Mouse (Mus musculus) telencephalon, adult 2 months (tissue): ENCODE results near the gene Fam25c.
A peak's percentile ranks its signal among the peaks of the same experiment; 100 is the strongest.
"Not testable (repeated sequence)": the region's sequence is repeated elsewhere in the genome, so short reads cannot be mapped to it uniquely, and the experiment has no call there.

ENCODE experiments used
- DNase-seq: peaks from one replicate; pipeline ENCODE4 v3.0.0-alpha.2; 2011; ENCODE audit warnings: low read depth, low spot score

Fam25c gene

DNA sequence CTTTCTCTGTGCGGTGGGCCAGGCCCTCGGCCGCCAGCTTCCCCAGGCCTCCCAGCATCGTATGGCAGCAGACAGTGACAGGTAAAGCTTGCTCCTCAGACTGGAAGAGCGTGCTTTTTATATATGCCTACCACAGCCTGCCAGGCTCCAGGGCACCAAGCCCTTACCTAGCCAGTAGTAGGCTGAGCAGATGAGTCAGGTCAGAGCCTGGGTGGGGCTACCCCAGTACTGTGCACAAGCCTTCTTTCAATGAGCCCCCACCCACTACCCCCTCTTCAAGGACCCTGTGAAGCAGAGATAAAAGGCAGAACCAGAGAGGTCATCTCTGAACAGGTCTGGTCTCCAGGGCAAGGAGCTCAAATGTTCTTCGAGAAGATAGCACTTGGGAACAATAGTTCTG is at the start of gene Fam25c:
Gene Fam25c (minus strand): TSS at position 133 of the 400 bp plus-strand sequence.
- DNase-seq, result no peak

DNA sequence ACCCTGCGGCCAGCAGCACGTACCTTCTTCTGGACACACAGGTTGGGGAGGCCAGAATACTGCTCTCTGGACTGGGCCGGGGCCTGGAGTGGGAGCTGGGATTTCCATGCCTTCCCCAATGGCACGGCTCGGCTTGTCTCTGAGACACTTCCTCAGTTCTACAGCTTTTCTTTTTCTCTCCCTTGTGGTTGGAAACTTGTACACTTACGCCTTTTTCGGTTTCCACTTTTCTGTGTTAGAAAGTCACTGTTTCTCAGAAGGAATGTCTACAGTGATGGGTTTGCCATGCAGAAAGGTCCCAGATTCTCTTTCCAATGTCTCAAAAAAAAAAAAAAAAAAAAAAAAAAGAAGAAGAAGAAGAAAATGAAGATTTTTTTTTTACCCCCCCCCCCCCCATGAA is 48.2 kb upstream of the Fam25c start:
- DNase-seq, result no peak

DNA sequence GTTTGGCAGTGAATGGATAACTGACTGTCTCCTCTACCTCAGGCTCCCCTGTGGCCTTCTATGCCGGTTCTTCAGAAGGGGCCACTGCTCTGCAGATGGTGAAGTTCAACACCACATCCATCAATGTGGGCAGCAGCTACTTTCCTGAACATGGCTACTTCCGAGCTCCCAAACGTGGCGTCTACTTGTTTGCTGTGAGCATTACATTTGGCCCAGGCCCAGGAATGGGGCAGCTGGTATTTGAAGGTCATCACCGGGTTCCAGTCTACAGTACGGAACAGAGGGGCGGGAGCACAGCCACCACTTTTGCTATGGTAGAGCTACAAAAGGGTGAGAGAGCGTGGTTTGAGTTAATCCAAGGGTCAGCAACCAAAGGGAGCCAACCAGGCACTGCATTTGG is 47.6 kb upstream of the Fam25c start:
- no peak for DNase-seq

DNA sequence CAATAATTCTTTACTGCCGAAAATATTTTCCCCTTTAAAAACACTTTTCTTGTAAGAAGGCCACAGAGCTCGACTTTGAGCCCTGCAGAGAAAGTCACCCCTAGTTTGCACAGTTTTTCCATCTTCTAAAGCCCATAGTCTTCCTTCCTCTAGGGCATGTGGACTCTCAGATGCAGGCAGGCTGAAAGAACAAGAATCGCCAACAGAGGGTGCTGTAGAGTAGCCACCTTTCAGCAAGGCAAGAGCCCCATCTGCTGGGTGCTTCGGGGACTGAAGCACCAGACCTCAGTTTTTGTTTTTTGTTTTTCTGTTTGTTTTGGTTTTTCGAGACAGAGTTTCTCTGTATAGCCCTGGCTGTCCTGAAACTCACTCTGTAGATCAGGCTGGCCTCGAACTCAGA is 45.9 kb upstream of the Fam25c start:
- peak; percentile 21 for DNase-seq

DNA sequence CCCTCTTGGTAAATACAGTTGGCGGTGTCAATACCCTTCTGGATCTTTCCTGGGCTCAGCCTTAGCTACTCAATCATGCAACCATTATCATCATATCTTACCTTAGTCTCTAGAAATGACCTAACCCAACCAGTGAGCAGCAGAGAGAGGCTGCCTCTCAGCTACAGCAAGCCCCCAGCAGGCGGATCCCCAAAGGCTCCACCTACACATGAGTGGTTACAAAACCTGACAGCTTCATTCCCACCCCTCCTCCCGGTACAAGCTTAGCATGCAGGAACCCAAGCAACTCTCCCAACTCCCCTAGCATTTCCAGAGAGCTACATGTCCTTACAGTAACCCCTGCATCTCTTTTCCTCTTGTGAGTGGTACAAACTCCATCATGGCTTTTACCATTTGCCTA is 44.8 kb upstream of the Fam25c start:
- DNase-seq, result no peak

DNA sequence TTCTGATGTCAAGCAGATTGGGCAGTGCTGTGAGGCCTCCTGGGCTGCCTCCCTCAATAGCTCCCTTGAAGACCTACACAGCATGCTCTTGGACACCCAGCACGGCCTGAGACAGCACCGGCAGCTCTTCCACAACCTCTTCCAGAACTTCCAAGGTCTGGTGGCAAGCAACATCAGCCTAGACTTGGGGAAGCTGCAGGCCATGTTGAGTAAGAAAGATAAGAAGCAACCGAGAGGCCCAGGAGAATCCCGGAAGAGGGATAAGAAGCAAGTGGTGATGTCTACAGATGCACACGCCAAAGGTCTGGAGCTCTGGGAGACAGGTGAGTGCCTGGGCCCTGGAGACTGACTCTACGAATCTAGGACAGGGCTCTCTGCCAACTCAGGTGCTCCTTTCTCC is 44.1 kb upstream of the Fam25c start:
- DNase-seq, result no peak

DNA sequence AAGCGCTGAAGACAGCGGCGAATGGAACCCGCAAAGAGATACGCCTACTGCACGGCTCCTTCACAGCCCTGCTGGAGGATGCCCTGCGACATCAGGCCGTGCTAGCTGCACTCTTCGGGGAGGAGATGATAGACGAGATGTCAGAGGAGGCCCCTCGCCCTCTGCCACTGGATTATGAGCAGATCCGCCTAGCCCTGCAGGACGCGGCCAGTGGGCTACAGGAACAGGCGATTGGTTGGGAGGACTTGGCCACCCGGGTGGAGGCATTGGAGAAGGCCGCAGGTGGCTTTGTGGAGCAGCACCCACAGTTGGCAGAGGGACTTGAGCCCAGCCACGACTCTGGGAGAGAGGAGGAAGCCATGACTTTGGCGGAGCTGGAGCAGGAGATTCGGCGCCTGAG is 43.7 kb upstream of the Fam25c start:
- no peak for DNase-seq

DNA sequence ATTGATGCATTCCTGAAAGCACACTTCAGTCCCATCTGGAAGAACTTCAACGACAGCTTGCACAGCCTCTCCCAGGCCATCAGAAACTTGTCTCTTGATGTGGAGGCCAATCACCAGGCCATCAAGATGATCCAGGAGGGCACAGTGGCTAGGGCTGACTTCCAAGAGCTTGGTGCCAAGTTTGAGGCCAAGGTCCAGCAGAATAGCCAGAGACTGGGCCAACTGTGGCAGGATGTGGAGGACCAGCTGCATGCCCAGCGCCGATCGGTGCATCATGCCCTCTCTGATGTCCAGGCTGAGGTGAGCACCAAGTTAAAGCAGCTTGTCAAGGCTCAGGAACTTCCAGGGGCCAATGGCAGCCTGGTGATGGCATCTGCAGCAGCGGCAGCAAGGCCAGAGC is 42.6 kb upstream of the Fam25c start:
- no peak for DNase-seq

DNA sequence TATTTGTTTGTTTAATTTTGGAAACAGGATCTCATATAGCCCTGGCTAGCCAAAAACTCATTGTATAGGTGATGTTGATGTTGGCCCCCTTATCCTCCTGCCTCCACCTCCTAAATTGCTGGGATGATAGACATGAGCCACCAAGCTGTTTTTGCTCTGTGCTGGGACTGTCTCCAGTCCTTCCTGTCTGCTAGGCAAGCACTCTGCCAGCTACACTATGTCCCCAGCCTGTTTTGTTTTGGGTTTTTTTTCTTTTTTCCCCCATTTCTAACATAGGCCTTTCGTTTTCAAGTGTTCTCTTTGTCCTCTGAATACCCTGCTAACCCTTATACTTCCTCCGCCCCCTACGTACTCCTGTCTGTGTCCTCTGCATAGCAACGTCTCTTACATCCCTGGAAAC is 38.1 kb upstream of the Fam25c start:
- DNase-seq, result no peak

DNA sequence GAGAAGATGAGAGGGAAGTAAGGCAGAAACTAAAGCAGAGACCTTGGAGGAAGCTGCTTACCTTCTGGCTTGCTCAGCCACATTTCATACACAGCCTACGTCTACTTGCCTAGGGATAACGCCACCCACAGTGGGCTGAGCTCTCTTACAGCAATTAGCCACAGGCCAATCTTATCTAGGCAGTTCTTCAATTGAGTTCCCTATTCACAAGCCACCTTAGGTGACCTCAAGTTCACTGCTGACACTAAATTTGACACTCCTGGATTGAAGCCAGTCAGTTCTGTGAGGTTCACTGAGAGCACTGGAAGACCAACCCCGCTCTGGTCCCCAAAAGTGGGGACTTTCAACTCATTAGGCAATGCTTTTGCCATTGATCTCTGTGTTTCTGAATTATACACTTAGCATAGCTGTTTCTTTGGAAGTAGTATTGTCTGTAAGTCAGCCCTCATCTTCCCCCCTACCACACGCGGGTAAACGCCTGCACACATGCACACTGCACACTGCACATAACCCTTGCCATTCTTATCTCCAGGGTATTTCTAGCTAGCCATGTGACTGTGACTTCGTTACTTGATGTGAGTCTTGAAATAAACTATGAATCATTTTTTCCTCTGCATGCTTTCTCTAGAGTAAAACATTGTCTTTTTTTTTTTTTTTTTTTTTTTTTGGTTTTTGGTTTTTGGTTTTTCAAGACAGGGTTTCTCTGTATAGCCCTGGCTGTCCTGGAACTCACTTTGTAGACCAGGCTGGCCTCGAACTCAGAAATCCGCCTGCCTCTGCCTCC is 27.9 kb upstream of the Fam25c start:
- no peak for DNase-seq

DNA sequence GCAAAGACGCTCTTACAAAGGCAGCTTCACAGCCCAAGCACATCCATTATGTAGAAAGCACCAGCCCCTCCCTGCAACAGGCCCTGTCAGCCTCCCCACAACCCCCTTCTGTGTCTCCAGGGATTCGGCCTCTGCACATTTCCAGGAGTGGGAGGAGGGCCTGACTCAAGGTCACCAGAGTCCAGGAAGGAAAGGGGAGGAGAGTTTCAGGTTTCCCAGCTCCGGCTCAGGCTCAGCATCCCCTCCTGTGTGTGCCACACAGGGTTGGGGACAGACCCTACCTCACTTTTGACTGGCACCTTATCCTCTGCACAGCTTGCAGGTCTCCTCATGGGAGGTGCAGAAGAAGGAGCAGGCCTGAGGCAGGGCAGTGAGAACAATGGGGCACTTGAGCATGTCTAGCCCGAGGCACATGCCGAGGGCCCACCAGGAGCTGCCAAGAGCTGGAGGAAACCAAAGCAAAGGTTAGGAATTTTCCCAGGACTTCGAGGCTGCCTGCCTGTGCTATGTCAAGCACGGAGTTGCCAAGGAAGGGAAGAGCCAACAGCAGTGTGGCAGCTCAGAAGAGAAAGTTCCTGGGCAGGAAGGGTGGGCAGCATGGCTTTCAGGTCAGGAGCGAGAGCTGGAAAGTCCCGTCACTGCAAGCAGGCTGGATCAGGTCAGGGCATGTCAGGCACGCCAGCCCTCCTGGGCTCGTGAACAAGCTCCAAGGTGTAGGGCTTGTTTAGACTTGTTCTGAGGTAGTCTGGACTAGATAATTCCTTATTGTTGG is 23.5 kb upstream of the Fam25c start:
- DNase-seq, result no peak

DNA sequence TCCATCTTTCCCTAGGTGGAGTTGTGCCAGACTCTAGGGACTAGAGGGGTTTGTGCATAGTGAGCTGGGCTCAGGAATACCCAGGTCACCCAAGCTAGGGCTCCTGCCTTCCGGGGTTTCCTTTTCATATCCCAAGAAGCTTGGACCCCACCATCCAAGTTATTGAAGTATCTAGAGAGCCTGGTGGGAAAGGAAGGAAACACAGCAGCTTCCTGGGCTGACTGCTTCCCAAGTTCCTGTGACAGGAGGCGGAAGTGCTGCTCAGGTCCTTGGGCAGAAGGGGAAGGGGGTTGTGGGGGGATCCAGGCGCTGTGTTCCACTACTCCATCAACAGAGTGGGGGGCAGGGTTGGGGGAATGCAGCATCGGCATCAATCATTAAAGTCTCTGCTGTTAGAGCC is 21.9 kb upstream of the Fam25c start:
- no peak for DNase-seq

DNA sequence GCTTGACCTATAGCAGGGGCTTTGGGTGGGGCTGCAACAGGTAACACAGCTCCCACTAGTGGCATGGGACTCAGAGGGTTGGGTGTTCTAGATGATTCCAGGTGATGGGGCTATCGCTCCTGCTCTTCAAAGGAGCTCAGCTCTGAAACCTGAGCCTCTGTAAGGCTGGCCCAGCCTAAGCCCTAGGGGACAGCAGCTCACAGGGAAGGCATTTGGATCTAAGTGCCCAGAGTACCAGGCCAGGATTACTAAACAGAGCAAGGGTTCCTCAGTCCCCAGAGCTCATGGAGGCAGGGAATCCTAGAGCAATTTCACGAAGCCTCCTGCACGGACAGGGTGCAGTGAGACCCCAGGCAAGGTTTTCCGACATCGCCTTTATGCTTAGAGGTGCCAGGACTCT is 20.7 kb upstream of the Fam25c start:
- DNase-seq, result no peak

DNA sequence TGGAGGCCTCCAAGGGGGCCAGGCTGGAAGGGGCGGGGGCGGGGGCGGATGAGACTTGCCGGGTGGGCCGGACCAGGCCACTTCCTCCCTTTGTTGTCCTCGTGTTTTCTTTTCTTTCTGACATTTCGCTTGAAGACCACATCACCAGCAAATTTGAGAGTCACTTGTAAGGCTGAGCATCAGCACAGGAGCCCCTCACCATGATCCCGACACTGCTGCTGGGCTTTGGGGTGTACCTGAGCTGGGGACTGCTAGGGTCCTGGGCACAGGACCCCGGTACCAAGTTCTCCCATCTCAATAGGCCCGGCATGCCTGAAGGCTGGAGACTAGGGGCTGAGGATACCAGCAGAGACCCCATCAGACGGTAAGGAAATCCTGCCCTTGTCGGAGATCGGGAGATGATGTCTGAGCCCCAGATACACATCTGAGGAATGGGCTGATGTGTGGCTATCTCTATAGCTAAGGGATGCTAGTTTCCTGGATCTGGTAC is 20.2 kb upstream of the Fam25c start, which contains the start of gene Mmrn2:
Gene Mmrn2 (plus strand): TSS at position 51 of the 490 bp plus-strand sequence.
- no peak for DNase-seq

DNA sequence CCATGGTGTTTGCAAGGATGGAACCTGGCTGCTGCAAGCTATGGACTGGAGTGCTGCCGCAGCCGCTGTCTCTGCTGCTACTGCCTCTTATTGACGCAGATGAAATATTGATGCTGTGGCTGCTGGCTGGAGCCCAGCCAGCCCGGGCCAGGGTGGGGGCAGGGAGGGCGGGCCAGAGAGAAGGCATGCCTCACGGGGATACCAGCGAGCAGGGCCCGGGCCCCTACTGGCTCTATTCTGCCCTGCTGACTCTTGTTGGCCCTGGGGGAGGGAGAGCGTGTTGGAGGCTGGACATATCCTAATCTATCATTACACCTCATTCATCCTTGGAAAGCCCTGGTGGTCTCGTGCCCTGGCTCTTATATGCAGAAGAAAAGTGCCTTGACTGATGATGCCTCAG is 19.3 kb upstream of the Fam25c start, which contains the start of gene Sncg:
Gene Sncg (minus strand): TSS at position 213 of the 400 bp plus-strand sequence.
- no peak for DNase-seq

DNA sequence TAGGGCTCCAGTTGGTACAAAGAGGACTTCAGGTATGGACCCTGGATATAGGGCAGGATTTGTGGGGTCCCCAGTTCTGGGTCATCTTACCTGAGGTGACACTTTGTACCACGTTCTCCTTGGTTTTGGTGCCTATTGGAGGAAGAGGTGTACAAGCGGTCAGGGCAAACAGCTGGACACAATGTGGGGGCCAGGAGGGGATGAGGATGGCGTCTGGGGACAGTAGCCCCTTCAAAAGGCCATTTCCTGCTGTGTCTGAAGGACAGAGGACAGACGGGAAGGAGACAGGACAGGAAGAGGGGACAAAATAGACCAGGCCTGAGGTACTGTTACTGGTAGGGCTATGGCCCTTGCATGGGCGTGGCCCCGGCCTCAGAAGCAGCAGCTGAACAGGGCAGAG is 18.3 kb upstream of the Fam25c start:
- DNase-seq, result no peak

DNA sequence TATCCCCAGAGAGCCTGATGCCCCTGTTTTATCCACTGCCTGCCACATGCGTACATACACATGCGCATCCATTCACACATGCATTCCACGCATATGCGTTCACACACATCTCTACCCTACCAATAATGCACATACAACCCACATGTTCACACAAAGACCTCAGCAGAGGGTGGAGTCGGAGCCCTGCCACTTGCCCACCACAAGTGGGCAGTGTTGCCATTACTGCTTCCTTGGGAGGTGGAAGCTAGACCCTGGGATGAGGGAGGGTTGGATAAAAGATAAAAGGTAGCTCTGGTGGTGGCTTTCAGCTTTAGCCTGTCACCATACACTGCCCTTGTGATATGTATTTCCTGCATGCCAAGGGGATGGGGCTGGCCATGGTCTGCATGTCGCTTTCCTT is 17.4 kb upstream of the Fam25c start:
- no peak for DNase-seq

DNA sequence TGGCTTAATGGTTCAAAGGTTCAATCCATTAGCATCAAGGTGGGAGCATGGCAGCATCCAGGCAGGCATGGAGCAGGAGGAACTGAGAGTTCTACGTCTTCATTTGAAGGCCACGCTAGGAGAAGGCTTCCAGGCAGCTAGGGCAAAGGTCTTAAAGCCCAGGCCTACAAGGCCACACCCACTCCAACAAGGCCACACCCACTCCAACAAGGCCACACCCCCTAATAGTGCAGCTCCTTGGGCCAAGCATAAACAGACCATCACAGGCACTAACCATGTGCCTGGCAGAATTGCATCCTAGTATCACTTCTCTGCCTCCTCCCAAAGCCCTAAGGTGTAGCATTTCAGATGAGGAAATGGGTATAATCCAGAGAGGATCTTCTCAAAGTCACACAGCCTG is 16.5 kb upstream of the Fam25c start:
- DNase-seq, result no peak

DNA sequence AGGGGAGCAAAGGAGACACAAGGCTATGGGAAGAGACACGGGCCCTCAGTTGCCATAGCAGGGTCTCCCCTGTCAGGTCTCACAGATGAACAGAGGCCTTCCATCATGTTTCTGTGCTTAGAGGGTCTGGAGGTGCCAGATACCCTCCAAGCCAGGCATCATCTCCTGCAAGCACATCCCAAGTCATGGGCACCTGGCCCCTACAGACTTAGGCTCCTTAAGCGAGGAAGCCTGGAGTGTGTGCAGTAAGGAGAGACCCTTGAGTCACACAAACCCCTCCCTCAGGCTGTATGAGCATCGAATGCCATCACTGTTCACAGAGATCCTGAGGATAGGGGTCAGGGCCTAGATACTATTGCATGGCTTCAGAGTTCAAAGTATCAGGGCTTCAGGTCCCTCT is 15.7 kb upstream of the Fam25c start:
- DNase-seq, result no peak

DNA sequence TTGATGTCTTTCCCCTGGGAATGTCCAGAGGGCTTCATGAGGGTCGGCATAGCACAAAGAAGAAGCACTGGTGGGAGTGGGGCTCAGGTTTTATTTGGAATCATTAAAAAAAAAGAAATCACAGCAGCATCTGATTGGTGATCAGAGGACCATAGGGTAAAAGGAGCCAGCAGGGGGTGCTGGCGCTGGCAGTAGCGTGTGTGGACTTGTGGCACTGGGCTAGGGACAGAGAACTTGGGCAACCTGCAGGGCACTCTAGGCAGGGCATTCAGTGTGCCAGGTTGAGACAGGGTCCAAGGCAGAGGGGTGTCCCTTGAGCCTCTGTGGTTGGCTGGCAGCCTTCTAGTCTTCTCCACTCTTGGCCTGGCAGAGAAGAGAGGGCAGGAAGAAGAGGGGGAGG is 15.0 kb upstream of the Fam25c start:
- no peak for DNase-seq

DNA sequence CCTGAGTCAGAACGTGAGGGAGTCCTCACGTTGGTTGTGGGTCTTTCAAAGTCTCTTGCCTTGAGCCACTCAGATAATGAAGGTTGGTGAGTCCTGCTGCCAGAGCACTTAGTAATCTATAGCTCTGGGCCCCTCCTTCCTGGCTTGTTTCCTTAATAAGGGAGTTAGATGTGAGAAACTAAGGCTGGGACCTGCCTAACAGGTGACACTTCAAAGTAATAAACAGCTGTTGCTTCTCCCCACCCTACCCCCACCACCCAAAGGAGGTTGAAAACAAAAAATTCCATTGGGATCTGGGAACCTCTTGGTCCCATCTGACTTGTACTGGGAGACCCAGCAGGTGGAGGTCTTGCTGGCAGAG is 9.9 kb upstream of the Fam25c start:
- no peak for DNase-seq

DNA sequence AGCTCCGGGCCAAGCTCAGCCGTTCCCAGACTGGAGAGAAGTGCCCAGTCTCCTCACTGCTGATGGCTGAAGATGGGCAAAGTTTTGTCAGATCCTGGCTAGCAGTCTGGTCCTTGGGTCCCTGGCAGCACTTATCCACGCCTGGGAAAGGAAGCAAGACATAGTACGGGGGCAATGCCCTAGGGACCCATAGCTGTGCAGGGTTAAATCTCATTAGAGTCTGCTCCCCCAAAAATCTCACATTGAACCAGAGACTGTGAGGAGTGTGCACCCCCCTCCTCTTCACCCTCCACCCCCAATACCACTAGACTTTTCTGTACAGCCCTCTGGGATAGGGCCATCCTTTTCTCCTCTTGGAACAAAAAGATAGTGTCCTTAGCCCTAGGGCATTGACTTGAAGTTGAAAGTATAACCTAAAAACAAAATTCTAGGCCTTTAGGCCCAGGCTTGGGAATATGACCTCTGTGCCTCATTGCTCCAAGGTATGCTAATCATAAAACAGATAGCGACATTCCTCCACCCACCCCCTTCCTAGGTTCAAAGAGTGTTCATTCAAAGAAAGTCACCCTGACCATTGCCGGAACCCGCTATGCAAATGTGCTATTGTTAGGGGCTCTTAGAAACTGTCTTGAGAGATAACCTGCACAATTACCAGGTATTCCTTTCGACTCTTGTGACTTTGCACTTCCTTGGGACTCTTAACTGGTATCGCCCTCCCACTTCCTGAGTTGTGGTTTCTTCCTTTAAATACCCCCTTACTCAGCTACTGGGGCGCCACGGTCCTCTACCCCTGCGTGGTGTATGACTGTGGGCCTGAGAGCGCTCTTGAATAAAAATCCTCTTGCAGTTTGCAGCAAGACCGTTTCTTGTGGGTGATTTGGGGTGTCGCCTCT is 9.3 kb upstream of the Fam25c start:
- DNase-seq, result not testable (repeated sequence)
